Mouse (Mus musculus) limb, embryonic 12.5 days (tissue): Measurements from ENCODE around the gene Sec63. TPM values are rescaled to one million over a fixed set of nuclear protein-coding genes. Genes with fewer than 3 reads are reported as not detected.

Experiments
- ATAC-seq: fragments of 200-750 bp; cut with Nextera tagmentation; 2 replicates; pipeline ENCODE4 v1.8.0; 2017; ENCODE audit warnings: low read depth, moderate TSS enrichment; ENCODE audit not compliant: insufficient number of reproducible peaks, insufficient read depth, low FRiP score, low TSS enrichment
- H3K27ac ChIP-seq: fragments of 300-500 bp; sonication (generic); 2 replicates; pipeline ENCODE4 v1.5.1; 2016; ENCODE audit warnings: mild to moderate bottlenecking, moderate library complexity
- H3K27me3 ChIP-seq: fragments of 300-500 bp; sonication (generic); 2 replicates; pipeline ENCODE4 v1.6.1; 2016; ENCODE audit warnings: mild to moderate bottlenecking, moderate library complexity
- H3K36me3 ChIP-seq: fragments of 300-500 bp; sonication (generic); 2 replicates; pipeline ENCODE4 v1.6.1; 2016; ENCODE audit warnings: mild to moderate bottlenecking, moderate library complexity
- H3K4me1 ChIP-seq: fragments of 300-500 bp; sonication (generic); replicated peaks from 2 replicates; pipeline ENCODE4 v1.6.1; 2016
- H3K4me2 ChIP-seq: fragments of 300-500 bp; sonication (generic); 2 replicates; pipeline ENCODE4 v1.6.1; 2016; ENCODE audit warnings: mild to moderate bottlenecking, moderate library complexity
- H3K4me3 ChIP-seq: fragments of 300-500 bp; sonication (generic); replicated peaks from 2 replicates; pipeline ENCODE4 v1.5.1; 2016; ENCODE audit warnings: mild to moderate bottlenecking
- H3K9ac ChIP-seq: fragments of 300-500 bp; sonication (generic); replicated peaks from 2 replicates; pipeline ENCODE4 v1.6.1; 2016; ENCODE audit warnings: mild to moderate bottlenecking, moderate library complexity
- H3K9me3 ChIP-seq: fragments of 300-500 bp; sonication (generic); 2 replicates; pipeline ENCODE4 v1.6.1; 2016; ENCODE audit warnings: mild to moderate bottlenecking, moderate library complexity
- WGBS: fragments of 180-500 bp; shearing (Covaris S2); methylation state at CpG from one replicate; pipeline ENCODE4 v1.1.7; 2016; 5-methylcytosine and 5-hydroxymethylcytosine counted together
- polyA plus RNA-seq: library from polyadenylated mRNA; unstranded; fragments of >200 nt; fragmentation: Nextera tagmentation; extraction: Ambion mirVana; gene quantifications from 2 replicates; pipeline ENCODE4 v1.2.1, GENCODE M21; 2016

Gene Sec63
- polyA plus RNA-seq, 1 experiment from 2014 or later: 28.6 TPM

DNA sequence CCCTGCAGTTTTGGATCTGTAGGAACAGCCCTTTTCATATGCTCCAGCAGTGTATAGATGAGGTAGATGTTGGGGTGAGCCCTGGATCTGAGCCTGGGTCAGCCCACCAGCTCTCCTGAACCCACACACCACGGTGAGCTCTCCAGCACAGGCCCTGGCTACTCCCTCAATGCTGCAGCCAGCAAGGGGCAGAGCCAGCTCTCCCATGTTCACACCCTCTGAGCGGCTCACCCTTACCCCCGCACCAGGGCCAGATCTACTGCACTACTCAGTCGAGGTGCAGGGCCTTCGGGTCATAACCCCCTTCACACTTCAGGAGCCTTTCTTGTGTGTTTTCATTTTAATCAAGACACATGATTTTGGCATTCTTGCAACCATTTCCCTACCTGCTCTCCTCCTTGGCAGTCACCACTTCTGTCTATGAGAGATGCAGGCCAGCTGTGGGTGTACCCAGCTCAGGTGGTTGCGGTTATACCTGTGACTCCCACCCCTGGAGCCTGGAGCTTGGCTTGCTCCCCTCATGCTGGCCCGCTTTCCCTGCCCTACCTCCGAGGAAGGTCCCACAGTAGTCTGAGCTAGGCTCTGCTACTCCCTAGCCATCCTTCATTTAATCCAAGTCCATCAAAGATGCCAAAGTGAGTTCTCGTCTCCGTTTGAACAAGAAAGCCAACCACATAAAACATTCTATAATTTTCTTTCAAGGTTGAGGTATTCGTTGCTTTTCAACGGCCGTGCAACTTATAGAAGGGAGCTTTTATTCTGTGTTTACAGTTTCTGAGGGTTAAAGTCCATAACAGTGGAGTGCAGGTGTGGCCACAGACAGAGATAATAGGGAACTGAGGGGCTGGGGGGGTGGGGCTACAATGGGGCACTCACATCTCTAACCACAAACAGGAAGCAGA is 87.1 kb downstream of the Sec63 start:
- 92% methylated on average over 13 of the region's 13 CpGs for WGBS
- H3K9ac ChIP-seq: no peak overlapping the region
- H3K36me3 ChIP-seq: no peaks in the 10 kb centered on the region
- no peak overlapping the region for H3K4me2 ChIP-seq
- H3K27me3 ChIP-seq: no peaks in the 10 kb centered on the region
- no peaks in the 10 kb centered on the region for H3K4me1 ChIP-seq
- no peak overlapping the region for H3K27ac ChIP-seq
- H3K9me3 ChIP-seq: no peaks in the 10 kb centered on the region
- no peak overlapping the region for H3K4me3 ChIP-seq
- ATAC-seq: no peak

DNA sequence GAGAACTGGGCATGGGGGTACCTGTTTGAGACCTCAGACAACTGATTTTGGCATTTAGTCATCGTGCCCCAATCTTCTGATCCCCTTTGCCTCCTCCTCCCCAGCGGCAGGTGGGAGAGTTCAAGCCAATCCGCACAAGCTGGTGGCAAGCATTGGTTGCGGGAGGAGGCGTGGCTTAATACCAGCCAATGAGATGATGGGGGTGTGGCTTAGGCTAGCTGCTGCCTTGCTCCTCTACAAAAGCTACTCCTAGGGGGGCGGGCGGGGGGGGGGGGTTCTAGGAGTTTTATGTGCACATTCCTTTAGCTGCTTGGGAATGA is 87.7 kb downstream of the Sec63 start:
- 85% methylated on average over 7 of the region's 7 CpGs for WGBS
- no peak for ATAC-seq

DNA sequence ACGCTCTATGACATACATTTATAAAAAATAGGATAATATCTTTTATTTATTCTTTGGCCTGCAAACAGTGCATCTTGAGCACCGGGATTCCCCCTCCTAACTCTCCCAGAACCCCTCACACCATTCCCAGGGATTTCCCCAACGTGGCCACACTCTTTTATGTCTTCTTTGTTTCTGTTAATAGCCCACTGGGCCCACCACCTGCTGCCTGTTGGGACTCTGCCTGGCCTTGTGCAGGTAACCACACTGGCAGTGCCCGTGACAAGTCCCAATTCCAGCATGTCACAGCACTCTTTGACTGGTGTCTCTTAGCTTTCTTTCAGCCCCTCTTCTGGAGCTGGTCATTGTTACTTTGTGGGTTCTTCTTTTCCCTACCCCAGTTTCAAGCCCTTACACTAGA is 93.5 kb downstream of the Sec63 start:
- no peak for ATAC-seq
- 71% methylated on average over 4 of the region's 4 CpGs for WGBS
- no peak overlapping the region for H3K27ac ChIP-seq

More for the DNA sequence above, 87.7 kb downstream of the Sec63 start:
- no peaks in the 10 kb centered on the region for H3K27me3 ChIP-seq
- no peaks in the 10 kb centered on the region for H3K36me3 ChIP-seq
- no peaks in the 10 kb centered on the region for H3K4me1 ChIP-seq
- no peak overlapping the region for H3K4me2 ChIP-seq
- H3K27ac ChIP-seq: no peak overlapping the region
- no peak overlapping the region for H3K9ac ChIP-seq
- H3K4me3 ChIP-seq: no peak overlapping the region
- no peaks in the 10 kb centered on the region for H3K9me3 ChIP-seq

DNA sequence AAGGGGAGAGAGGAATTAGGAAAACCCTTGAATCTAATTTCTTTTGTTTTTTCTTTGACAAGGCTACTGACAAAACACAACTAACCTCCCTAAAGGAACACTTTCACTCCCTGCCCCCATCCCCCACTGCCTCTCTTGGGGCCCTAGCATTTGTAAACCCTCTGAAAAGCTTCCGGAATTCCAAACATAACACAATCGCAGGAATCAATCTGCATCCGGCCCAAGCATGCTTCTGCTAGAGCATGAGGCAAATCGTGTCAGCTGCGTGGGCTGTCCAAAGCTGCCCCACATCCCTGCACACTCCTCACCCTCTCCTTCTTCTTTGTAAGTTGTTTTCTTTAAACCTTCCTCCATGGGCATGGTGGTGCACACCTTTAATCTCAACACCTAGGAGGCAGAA is 94.0 kb downstream of the Sec63 start:
- Histone ChIP-seq H3K9me3 (peaks cover 4% of the 10 kb centered on the region; the same call in 1 of the 2 replicates), H3K9ac (no peak overlapping the region), H3K4me3 (no peak overlapping the region), H3K27me3 (no peaks in the 10 kb centered on the region), H3K4me1 (peaks cover 17% of the 10 kb centered on the region), H3K36me3 (no peaks in the 10 kb centered on the region), H3K4me2 (no peak overlapping the region), H3K27ac (no peak overlapping the region)
- 57% methylated on average over 5 of the region's 5 CpGs for WGBS
- no peak for ATAC-seq

More for the DNA sequence above, 93.5 kb downstream of the Sec63 start:
- H3K27me3 ChIP-seq: no peaks in the 10 kb centered on the region
- H3K36me3 ChIP-seq: no peaks in the 10 kb centered on the region
- H3K9ac ChIP-seq: no peak overlapping the region
- peaks cover 4% of the 10 kb centered on the region; the same call in 1 of the 2 replicates for H3K9me3 ChIP-seq
- H3K4me3 ChIP-seq: no peak overlapping the region
- peaks cover 13% of the 10 kb centered on the region for H3K4me1 ChIP-seq
- no peak overlapping the region for H3K4me2 ChIP-seq

DNA sequence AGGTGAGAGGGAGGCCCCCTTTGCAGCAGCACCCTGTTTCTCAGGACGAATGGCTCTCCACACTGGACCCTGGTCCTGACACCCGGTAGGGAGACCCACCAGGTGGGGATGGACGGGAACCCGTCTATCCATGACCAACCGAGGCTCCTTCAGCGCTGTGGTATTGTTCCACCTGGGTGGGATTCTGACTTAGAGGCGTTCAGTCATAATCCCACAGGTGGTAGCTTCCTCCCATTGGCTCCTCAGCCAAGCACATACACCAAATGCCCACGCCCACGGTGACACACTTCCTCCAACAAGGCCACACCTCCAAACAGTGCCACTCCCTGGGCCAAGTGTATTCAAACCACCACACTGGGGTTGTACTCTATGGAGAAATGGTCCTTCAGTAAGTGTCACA is 95.3 kb downstream of the Sec63 start:
- Histone ChIP-seq H3K27me3 (no peaks in the 10 kb centered on the region), H3K4me3 (no peak overlapping the region), H3K36me3 (no peaks in the 10 kb centered on the region), H3K4me2 (no peak overlapping the region), H3K27ac (no peak overlapping the region), H3K9me3 (peaks cover 4% of the 10 kb centered on the region; the same call in 1 of the 2 replicates), H3K9ac (no peak overlapping the region), H3K4me1 (peaks cover 23% of the 10 kb centered on the region)
- 91% methylated on average over 9 of the region's 9 CpGs for WGBS
- ATAC-seq: no peak

DNA sequence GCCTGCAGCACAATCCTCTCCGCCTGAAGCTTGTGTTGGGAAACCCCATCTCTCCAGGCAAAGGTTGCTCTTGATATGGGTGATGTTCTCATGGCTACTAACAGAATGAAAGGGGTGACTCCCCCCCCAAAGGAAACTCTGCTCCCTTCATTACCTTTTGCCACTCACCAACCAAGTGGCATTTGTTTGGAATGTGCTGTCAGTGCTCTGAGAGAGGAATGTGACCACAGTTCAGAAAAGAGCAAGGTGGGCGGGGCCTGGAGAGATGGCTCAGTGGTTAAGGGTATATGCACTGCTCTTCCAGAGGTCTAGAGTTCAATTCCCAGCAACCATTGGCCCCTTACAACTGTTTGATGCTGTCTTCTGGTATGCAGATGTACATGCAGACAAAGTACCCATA is 95.7 kb downstream of the Sec63 start:
- no peak overlapping the region for H3K9ac ChIP-seq
- peaks cover 4% of the 10 kb centered on the region; the same call in 1 of the 2 replicates for H3K9me3 ChIP-seq
- ATAC-seq: no peak
- no peak overlapping the region for H3K27ac ChIP-seq
- H3K4me2 ChIP-seq: no peak overlapping the region
- WGBS: 85% methylated on average over 2 of the region's 2 CpGs
- H3K4me1 ChIP-seq: peaks cover 26% of the 10 kb centered on the region
- H3K36me3 ChIP-seq: no peaks in the 10 kb centered on the region
- H3K4me3 ChIP-seq: no peak overlapping the region
- H3K27me3 ChIP-seq: no peaks in the 10 kb centered on the region

DNA sequence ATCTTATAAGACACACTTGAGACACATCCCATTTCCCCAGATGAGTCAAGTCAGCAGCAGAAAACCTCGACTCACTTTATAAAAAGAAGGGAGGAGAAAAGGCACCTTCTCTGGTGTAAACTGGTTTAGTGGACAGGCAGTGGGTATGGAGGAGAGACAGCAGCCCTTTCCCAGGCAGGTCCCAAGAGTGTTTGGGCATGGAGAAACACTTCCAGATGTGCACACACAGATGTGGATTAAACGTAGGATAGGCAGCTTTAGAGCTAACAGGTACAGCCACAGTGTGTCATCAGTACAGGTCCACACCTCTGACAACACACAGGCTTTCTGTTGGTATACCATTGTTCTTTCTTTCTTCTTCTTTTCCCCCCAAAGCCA is 98.5 kb downstream of the Sec63 start:
- H3K4me1 ChIP-seq: peaks cover 45% of the 10 kb centered on the region
- H3K9me3 ChIP-seq: peaks cover 4% of the 10 kb centered on the region; the same call in 1 of the 2 replicates
- WGBS: 21% methylated on average over 2 of the region's 2 CpGs
- 0 out of 2 replicates have a peak overlapping the region, but pooled peaks have one; percentile 17 for H3K27ac ChIP-seq
- H3K4me2 ChIP-seq: peak overlapping the region; percentile 47; the same call in 1 of the 2 replicates
- no peak overlapping the region for H3K9ac ChIP-seq
- no peaks in the 10 kb centered on the region for H3K27me3 ChIP-seq
- no peaks in the 10 kb centered on the region for H3K36me3 ChIP-seq
- H3K4me3 ChIP-seq: no peak overlapping the region
- peak; percentile 34; the same call in 1 of the 2 replicates for ATAC-seq

DNA sequence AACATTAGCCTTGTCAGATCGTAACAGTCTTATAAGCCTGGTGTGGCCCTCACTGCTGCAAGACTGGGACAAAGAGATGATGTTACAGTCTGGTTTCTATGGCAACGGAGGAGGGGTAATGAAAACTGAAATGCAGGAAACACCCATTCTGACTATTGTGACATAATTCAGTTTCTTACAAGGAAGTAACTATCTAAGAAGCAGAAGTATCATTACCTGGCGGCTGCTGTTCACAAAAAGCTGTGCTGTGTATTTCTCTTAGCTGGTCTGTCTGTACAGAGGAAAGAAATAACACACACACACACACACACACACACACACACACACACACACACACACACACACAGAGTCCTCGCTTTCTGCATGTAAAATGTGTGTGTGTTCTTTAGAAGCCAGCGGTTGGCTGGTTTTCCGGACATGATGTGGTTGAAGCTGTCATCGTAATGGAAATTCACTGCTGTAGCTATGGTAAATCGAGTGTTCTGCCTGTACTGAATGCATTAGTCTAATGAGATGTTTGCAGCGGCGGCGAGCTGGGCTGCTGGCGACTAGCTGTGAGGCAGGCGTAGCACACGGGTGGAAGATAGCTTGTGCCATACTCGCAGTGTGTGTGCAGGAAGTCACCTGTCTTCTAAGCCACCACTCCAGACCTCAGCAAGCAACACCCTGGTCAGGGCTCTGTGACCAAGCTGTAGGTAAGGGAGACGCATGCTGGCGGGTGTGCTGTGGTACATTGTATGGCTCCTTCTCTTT is 99.0 kb downstream of the Sec63 start, which contains the start of gene Scml4:
Gene Scml4 (plus strand): TSS at position 212 of the 753 bp plus-strand sequence.
- peak within 1 kb of the TSS; percentile 50; the same call in 1 of the 2 replicates for H3K27ac ChIP-seq
- no peaks in the 10 kb centered on the region for H3K36me3 ChIP-seq
- peak; percentile 40; the same call in 1 of the 2 replicates for ATAC-seq
- H3K9ac ChIP-seq: peak within 1 kb of the TSS; percentile 19; the same call in 1 of the 2 replicates
- peak within 1 kb of the TSS; percentile 47 for H3K4me2 ChIP-seq
- H3K27me3 ChIP-seq: no peaks in the 10 kb centered on the region
- H3K4me3 ChIP-seq: peak within 1 kb of the TSS; percentile 18
- 50% methylated on average over 17 of the region's 17 CpGs for WGBS
- peaks cover 4% of the 10 kb centered on the region; the same call in 1 of the 2 replicates for H3K9me3 ChIP-seq
- peaks cover 45% of the 10 kb centered on the region for H3K4me1 ChIP-seq

DNA sequence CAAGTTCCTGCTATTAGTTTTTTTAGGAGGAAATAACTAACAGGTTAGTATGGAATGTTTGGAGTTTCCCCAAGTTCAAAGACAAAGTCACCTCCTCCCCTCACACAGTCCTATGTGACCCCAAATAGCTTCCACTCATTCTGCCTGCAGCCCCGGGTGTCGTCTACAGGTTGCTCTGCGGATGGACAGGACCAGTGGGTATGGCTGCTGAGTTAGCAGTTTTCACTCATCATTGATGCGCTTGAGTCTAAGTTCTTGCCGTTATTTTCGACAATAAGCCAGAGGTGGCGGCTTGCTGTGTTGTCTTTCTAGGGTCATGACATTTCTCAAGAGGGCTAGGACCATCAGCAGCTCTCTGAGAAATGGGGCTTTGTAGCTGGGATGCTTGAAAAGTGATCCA is 100.2 kb downstream of the Sec63 start:
- 0 out of 2 replicates have a peak overlapping the region, but pooled peaks have one; percentile 45 for H3K4me2 ChIP-seq
- peaks cover 46% of the 10 kb centered on the region for H3K4me1 ChIP-seq
- H3K9ac ChIP-seq: no peak overlapping the region
- H3K27ac ChIP-seq: no peak overlapping the region
- WGBS: 81% methylated on average over 7 of the region's 7 CpGs
- no peaks in the 10 kb centered on the region for H3K27me3 ChIP-seq
- peaks cover 3% of the 10 kb centered on the region; the same call in 1 of the 2 replicates for H3K9me3 ChIP-seq
- H3K4me3 ChIP-seq: no peak overlapping the region
- no peaks in the 10 kb centered on the region for H3K36me3 ChIP-seq
- ATAC-seq: no peak

DNA sequence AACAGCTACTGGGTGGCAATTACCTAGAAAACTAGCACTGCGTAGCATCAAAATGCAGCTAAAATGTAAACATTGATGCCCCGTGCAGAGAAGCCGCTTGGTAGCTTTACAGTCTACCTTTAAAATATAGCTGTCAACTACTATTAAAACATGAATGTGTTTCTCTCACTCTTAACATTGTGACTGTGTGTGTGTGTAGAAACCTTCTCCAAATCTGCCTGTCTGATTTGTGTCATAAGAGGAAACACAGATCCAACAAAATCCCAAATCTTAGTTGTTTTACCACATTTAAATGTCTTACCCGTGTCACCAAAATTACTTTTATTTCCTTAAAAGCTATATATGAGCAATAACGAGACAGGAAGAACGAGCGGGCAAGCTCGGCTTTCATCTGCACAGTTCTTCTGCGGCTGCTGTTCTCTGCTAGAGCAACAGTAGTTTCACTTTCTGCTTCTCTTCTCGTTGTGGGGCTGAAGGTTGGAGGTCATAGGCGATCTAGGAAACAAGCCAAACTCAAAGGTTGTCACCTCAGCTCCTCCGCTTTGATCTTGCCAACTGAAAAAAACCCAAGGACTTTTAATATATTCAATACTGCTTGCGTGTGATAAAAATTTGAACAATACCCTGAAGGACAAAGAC is 100.9 kb downstream of the Sec63 start:
- Histone ChIP-seq H3K27ac (no peak overlapping the region), H3K27me3 (no peaks in the 10 kb centered on the region), H3K4me1 (peaks cover 48% of the 10 kb centered on the region), H3K9me3 (no peaks in the 10 kb centered on the region), H3K4me2 (peak overlapping the region; percentile 45), H3K9ac (no peak overlapping the region), H3K4me3 (no peak overlapping the region), H3K36me3 (no peaks in the 10 kb centered on the region)
- 33% methylated on average over 13 of the region's 13 CpGs for WGBS
- ATAC-seq: no peak

DNA sequence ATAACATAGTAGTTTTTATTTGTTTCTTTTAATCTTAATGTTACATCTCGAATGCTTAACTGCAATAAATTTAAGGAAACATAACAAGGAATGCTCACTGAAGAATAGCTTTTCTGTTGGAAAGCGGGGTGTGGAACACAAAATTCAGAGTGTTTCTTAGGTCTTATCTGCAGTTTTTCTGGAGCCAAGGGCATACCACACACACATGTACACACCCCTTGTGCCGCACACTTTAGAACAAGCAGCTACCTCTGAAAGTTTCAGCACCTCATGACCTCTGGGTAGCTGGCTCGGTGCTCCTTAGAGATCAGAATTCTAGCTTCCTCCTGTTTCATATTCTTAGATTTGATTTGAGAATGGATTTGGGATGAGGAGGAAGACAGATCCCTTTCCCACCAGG is 101.5 kb downstream of the Sec63 start:
- no peaks in the 10 kb centered on the region for H3K27me3 ChIP-seq
- peak overlapping the region; percentile 45 for H3K4me2 ChIP-seq
- H3K4me1 ChIP-seq: peaks cover 51% of the 10 kb centered on the region
- no peaks in the 10 kb centered on the region for H3K36me3 ChIP-seq
- no peak for ATAC-seq
- 68% methylated on average over 4 of the region's 4 CpGs for WGBS
- no peak overlapping the region for H3K4me3 ChIP-seq
- no peak overlapping the region for H3K27ac ChIP-seq
- no peaks in the 10 kb centered on the region for H3K9me3 ChIP-seq
- H3K9ac ChIP-seq: no peak overlapping the region
